Mouse (Mus musculus): ENCODE measurements around the gene Il22ra2.

DNA sequence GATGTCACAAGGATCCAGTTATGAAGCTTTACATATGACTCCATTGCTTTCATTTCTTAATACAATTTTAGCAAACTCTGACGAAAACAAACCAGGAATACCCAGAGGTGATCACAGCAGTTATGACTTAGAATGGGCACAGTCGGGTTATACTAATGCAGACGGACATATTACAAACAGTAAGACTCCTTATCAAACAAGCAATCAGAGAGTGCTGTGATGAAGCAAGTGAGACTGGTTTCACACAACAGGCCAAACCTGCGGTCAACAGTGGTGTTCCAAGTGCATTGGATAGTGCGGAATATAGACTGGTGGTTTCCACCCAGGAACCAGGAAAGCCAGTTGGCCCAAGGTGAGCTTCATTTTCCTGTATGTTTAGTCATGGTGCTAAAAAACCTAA lies 17.1 kb downstream of the Il22ra2 start:
- TF ChIP-seq CTCF (IDR thresholded peaks at IDR 0.05; ENCODE audit: insufficient read depth, low read depth, low read length) (no peak), POLR2A (IDR thresholded peaks at IDR 0.05; ENCODE audit: insufficient read depth, low read depth, low read length) (no peak)

Measured in olfactory bulb, adult 2 months (tissue).